ENCODE assay signal across 22 mouse cellular contexts in the genomic region with DNA sequence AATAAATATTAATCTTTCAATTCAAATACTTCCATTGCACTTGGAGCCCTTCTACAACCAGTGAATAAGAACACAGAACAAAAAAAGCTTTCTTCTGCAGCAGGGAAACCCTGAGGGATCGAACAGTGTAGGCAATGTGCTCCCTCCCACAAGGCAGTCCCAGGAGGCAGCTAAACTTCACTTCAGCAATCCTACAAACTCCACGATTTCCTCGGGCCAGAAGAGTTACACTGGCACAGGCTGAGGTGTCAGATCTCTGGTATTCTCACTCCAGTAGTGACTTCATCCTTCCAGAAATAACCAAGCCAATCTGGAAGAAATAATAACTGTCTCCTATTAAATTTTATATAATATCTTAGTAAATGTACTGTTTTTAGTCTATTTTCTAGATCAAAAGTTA.
DNase-seq lines count a peak whose midpoint lies in the region; ATAC-seq and TF ChIP-seq lines count a peak whose summit lies in the region.
"Had no signal": no experiment of that assay in that cellular context is flagged by ENCODE, and none has a peak within 500 bp of the region (broad histone marks: within the 10 kb centered on the region; RNA-seq: fewer than 3 reads in every experiment).

No protein-coding gene starts in this region.

- TF ChIP-seq CTCF in hindbrain, postnatal 0 days (IDR thresholded peaks at IDR 0.05; ENCODE audit: low read depth), result no peak

- H3K27ac ChIP-seq in hindbrain, postnatal 0 days, result no peak overlapping the region
- H3K27ac ChIP-seq in hindbrain, embryonic 16.5 days (ENCODE audit: low read depth, low read length), result no peak overlapping the region
- H3K27ac ChIP-seq in midbrain, embryonic 11.5 days (ENCODE audit: low read depth, low read length), result no peak overlapping the region
- H3K27ac ChIP-seq in midbrain, embryonic 15.5 days, result no peak overlapping the region
- no peak overlapping the region for H3K27ac ChIP-seq in limb, embryonic 13.5 days
- H3K27ac ChIP-seq: embryonic facial prominence, embryonic 15.5 days; forebrain, embryonic 10.5 days; heart, adult 2 months; heart, embryonic 15.5 days; hindbrain, embryonic 13.5 days had no signal

- no peaks in the 10 kb centered on the region for H3K36me3 ChIP-seq in hindbrain, postnatal 0 days (ENCODE audit: insufficient read depth, low read length)
- no peaks in the 10 kb centered on the region for H3K36me3 ChIP-seq in hindbrain, embryonic 16.5 days (ENCODE audit: control insufficient read depth, insufficient read depth, low read length)
- no peaks in the 10 kb centered on the region for H3K36me3 ChIP-seq in midbrain, embryonic 11.5 days (ENCODE audit: control insufficient read depth, insufficient read depth, low read length)
- H3K36me3 ChIP-seq in midbrain, embryonic 15.5 days (replicated peaks), result no peaks in the 10 kb centered on the region
- H3K36me3 ChIP-seq in limb, embryonic 13.5 days, result no peaks in the 10 kb centered on the region
- H3K36me3 ChIP-seq: embryonic facial prominence, embryonic 15.5 days; forebrain, embryonic 10.5 days; heart, embryonic 15.5 days; hindbrain, embryonic 13.5 days had no signal

- peak; percentile 15 for DNase-seq in hindbrain, postnatal 0 days (ENCODE audit: low spot score)
- DNase-seq in midbrain, embryonic 11.5 days (ENCODE audit: low spot score, missing footprints), result peak; percentile 51
- peak; percentile 6 for DNase-seq in skeletal muscle tissue, adult 2 months (ENCODE audit: low read depth, low spot score)
- no peak for DNase-seq in testis, postnatal 14 days (ENCODE audit: low spot score)
- DNase-seq: adrenal gland, adult 2 months; adrenal gland, postnatal 25 days; cerebellum, adult 11 months; cerebellum, adult 8-10 months; cerebellum, postnatal 25 days; gastrocnemius, postnatal 14 days; heart, adult 2 months; heart, postnatal 14 days had no signal

- H3K9ac ChIP-seq in hindbrain, postnatal 0 days (replicated peaks; ENCODE audit: low read length), result no peak overlapping the region
- H3K9ac ChIP-seq in hindbrain, embryonic 16.5 days (ENCODE audit: low read depth, low read length), result no peak overlapping the region
- no peak overlapping the region for H3K9ac ChIP-seq in midbrain, embryonic 11.5 days (ENCODE audit: low read length)
- H3K9ac ChIP-seq in midbrain, embryonic 15.5 days, result no peak overlapping the region
- no peak overlapping the region for H3K9ac ChIP-seq in limb, embryonic 13.5 days
- H3K9ac ChIP-seq: embryonic facial prominence, embryonic 15.5 days; heart, embryonic 15.5 days; hindbrain, embryonic 13.5 days had no signal

- H3K4me2 ChIP-seq in hindbrain, postnatal 0 days (ENCODE audit: low read depth, low read length), result no peak overlapping the region
- no peak overlapping the region for H3K4me2 ChIP-seq in hindbrain, embryonic 16.5 days (ENCODE audit: low read length)
- no peak overlapping the region for H3K4me2 ChIP-seq in midbrain, embryonic 11.5 days
- H3K4me2 ChIP-seq in midbrain, embryonic 15.5 days, result no peak overlapping the region
- H3K4me2 ChIP-seq in limb, embryonic 13.5 days (replicated peaks), result no peak overlapping the region
- H3K4me2 ChIP-seq: embryonic facial prominence, embryonic 15.5 days; heart, embryonic 11.5 days; heart, embryonic 15.5 days; hindbrain, embryonic 13.5 days had no signal

- H3K9me3 ChIP-seq in hindbrain, postnatal 0 days (ENCODE audit: low read length), result no peaks in the 10 kb centered on the region
- no peaks in the 10 kb centered on the region for H3K9me3 ChIP-seq in hindbrain, embryonic 16.5 days (ENCODE audit: control insufficient read depth, low read length)
- no peaks in the 10 kb centered on the region for H3K9me3 ChIP-seq in midbrain, embryonic 11.5 days (ENCODE audit: control insufficient read depth, low read length)
- H3K9me3 ChIP-seq in midbrain, embryonic 15.5 days, result no peaks in the 10 kb centered on the region
- no peaks in the 10 kb centered on the region for H3K9me3 ChIP-seq in limb, embryonic 13.5 days
- H3K9me3 ChIP-seq: embryonic facial prominence, embryonic 15.5 days; forebrain, embryonic 10.5 days; heart, embryonic 15.5 days; hindbrain, embryonic 13.5 days had no signal

- no peak overlapping the region for H3K4me3 ChIP-seq in hindbrain, postnatal 0 days (ENCODE audit: low read length)
- H3K4me3 ChIP-seq in hindbrain, embryonic 16.5 days (ENCODE audit: low read length), result no peak overlapping the region
- H3K4me3 ChIP-seq in midbrain, embryonic 11.5 days (ENCODE audit: low read depth, low read length), result no peak overlapping the region
- no peak overlapping the region for H3K4me3 ChIP-seq in midbrain, embryonic 15.5 days
- H3K4me3 ChIP-seq in limb, embryonic 13.5 days, result no peak overlapping the region
- H3K4me3 ChIP-seq: embryonic facial prominence, embryonic 15.5 days; erythroblast, embryonic 14.5 days; forebrain, embryonic 10.5 days; heart, adult 2 months; heart, embryonic 15.5 days; hindbrain, embryonic 13.5 days had no signal

- WGBS in hindbrain, postnatal 0 days, result 48% methylated on average over 3 of the region's 3 CpGs
- WGBS in hindbrain, embryonic 16.5 days, result 51% methylated on average over 3 of the region's 3 CpGs
- 61% methylated on average over 3 of the region's 3 CpGs for WGBS in midbrain, embryonic 11.5 days
- WGBS in midbrain, embryonic 15.5 days, result 46% methylated on average over 3 of the region's 3 CpGs
- WGBS in limb, embryonic 13.5 days, result 46% methylated on average over 3 of the region's 3 CpGs

- ATAC-seq in hindbrain, postnatal 0 days, result no peak
- ATAC-seq in hindbrain, embryonic 16.5 days, result no peak
- ATAC-seq in midbrain, embryonic 11.5 days (ENCODE audit: low FRiP score), result no peak
- no peak for ATAC-seq in midbrain, embryonic 15.5 days (replicated peaks)
- ATAC-seq in limb, embryonic 13.5 days (ENCODE audit: low FRiP score, low read depth), result 0 out of 2 replicates have a peak, but pooled peaks have one; percentile 61
- ATAC-seq: forebrain, embryonic 14.5 days had no signal

- no peaks in the 10 kb centered on the region for H3K27me3 ChIP-seq in hindbrain, postnatal 0 days (ENCODE audit: insufficient read depth, low read length)
- no peaks in the 10 kb centered on the region for H3K27me3 ChIP-seq in hindbrain, embryonic 16.5 days (replicated peaks; ENCODE audit: control insufficient read depth, insufficient read depth, low read length)
- H3K27me3 ChIP-seq in midbrain, embryonic 11.5 days (ENCODE audit: control insufficient read depth, insufficient read depth, low read length), result no peaks in the 10 kb centered on the region
- no peaks in the 10 kb centered on the region for H3K27me3 ChIP-seq in midbrain, embryonic 15.5 days (replicated peaks)
- H3K27me3 ChIP-seq in limb, embryonic 13.5 days, result no peaks in the 10 kb centered on the region
- H3K27me3 ChIP-seq: embryonic facial prominence, embryonic 15.5 days; heart, embryonic 15.5 days; hindbrain, embryonic 13.5 days had no signal

- no peaks in the 10 kb centered on the region for H3K4me1 ChIP-seq in hindbrain, postnatal 0 days (ENCODE audit: insufficient read depth, low read length)
- H3K4me1 ChIP-seq in hindbrain, embryonic 16.5 days (ENCODE audit: control insufficient read depth, insufficient read depth, low read depth, low read length), result no peaks in the 10 kb centered on the region
- no peaks in the 10 kb centered on the region for H3K4me1 ChIP-seq in midbrain, embryonic 11.5 days (ENCODE audit: control insufficient read depth, insufficient read depth, low read length)
- no peaks in the 10 kb centered on the region for H3K4me1 ChIP-seq in midbrain, embryonic 15.5 days
- 0 out of 2 replicates have a peak, but pooled peaks cover 2% of the 10 kb centered on the region for H3K4me1 ChIP-seq in limb, embryonic 13.5 days
- H3K4me1 ChIP-seq: embryonic facial prominence, embryonic 15.5 days; forebrain, embryonic 10.5 days; heart, embryonic 15.5 days; hindbrain, embryonic 13.5 days had no signal
